Mouse (Mus musculus): ENCODE data around the gene Bhlhb9. TPM values are rescaled to one million over a fixed set of nuclear protein-coding genes. Genes with fewer than 3 reads are reported as not detected.
"Not testable (repeated sequence)": the region's sequence is repeated elsewhere in the genome, so short reads cannot be mapped to it uniquely, and the experiment has no call there.

Bhlhb9 gene
- 5.0 and 5.7 TPM in 2 replicates for polyA plus RNA-seq (2012; ENCODE audit: insufficient read depth, insufficient read length, missing spikeins)

- H3K4me1 ChIP-seq (ENCODE audit: control insufficient read depth, insufficient read depth, insufficient read length, low read length); H3K27ac ChIP-seq (replicated peaks; ENCODE audit: low read depth, low read length): not testable (repeated sequence)
- H3K4me3 ChIP-seq (ENCODE audit: insufficient read depth, low read depth, low read length) = peak within 1 kb of the TSS; percentile 59
Observed at GRCm38 (mm10) chrX:135797212-135797644, at the start of gene Bhlhb9. Bhlhb9 (plus strand) TSS chrX:135797594.

GRCm38 (mm10) chrX:135752832-135753231 is 44.6 kb upstream of the Bhlhb9 start:
- Histone ChIP-seq H3K27ac (replicated peaks; ENCODE audit: low read depth, low read length) (no peak overlapping the region), H3K4me3 (ENCODE audit: insufficient read depth, low read depth, low read length) (no peak overlapping the region), H3K4me1 (ENCODE audit: control insufficient read depth, insufficient read depth, insufficient read length, low read length) (no peaks in the 10 kb centered on the region)

- no peak overlapping the region for H3K27ac ChIP-seq (replicated peaks; ENCODE audit: low read depth, low read length)
- H3K4me1 ChIP-seq (ENCODE audit: control insufficient read depth, insufficient read depth, insufficient read length, low read length) = no peaks in the 10 kb centered on the region
- H3K4me3 ChIP-seq (ENCODE audit: insufficient read depth, low read depth, low read length) = no peak overlapping the region
Observed at GRCm38 (mm10) chrX:135761707-135762106, 35.7 kb upstream of the Bhlhb9 start.

GRCm38 (mm10) chrX:135768043-135768548 is 29.3 kb upstream of the Bhlhb9 start:
- H3K4me3 ChIP-seq (ENCODE audit: insufficient read depth, low read depth, low read length) = no peak overlapping the region
- no peaks in the 10 kb centered on the region for H3K4me1 ChIP-seq (ENCODE audit: control insufficient read depth, insufficient read depth, insufficient read length, low read length)
- no peak overlapping the region for H3K27ac ChIP-seq (replicated peaks; ENCODE audit: low read depth, low read length)

GRCm38 (mm10) chrX:135768565-135768964 is 28.8 kb upstream of the Bhlhb9 start:
- no peaks in the 10 kb centered on the region for H3K4me1 ChIP-seq (ENCODE audit: control insufficient read depth, insufficient read depth, insufficient read length, low read length)
- H3K4me3 ChIP-seq (ENCODE audit: insufficient read depth, low read depth, low read length) = no peak overlapping the region
- no peak overlapping the region for H3K27ac ChIP-seq (replicated peaks; ENCODE audit: low read depth, low read length)

- H3K4me3 ChIP-seq (ENCODE audit: insufficient read depth, low read depth, low read length) = no peak overlapping the region
- H3K4me1 ChIP-seq (ENCODE audit: control insufficient read depth, insufficient read depth, insufficient read length, low read length) = no peaks in the 10 kb centered on the region
- H3K27ac ChIP-seq (replicated peaks; ENCODE audit: low read depth, low read length) = no peak overlapping the region
Observed at GRCm38 (mm10) chrX:135791536-135791935, 5.9 kb upstream of the Bhlhb9 start.

GRCm38 (mm10) chrX:135792326-135792725 is 5.1 kb upstream of the Bhlhb9 start:
- H3K27ac ChIP-seq (replicated peaks; ENCODE audit: low read depth, low read length) = no peak overlapping the region
- no peak overlapping the region for H3K4me3 ChIP-seq (ENCODE audit: insufficient read depth, low read depth, low read length)
- H3K4me1 ChIP-seq (ENCODE audit: control insufficient read depth, insufficient read depth, insufficient read length, low read length) = no peaks in the 10 kb centered on the region

GRCm38 (mm10) chrX:135795591-135796304 is 1.6 kb upstream of the Bhlhb9 start:
- peak overlapping the region; percentile 59 for H3K4me3 ChIP-seq (ENCODE audit: insufficient read depth, low read depth, low read length)
- H3K4me1 ChIP-seq (ENCODE audit: control insufficient read depth, insufficient read depth, insufficient read length, low read length); H3K27ac ChIP-seq (replicated peaks; ENCODE audit: low read depth, low read length): not testable (repeated sequence)

- peak overlapping the region; percentile 59 for H3K4me3 ChIP-seq (ENCODE audit: insufficient read depth, low read depth, low read length)
- H3K27ac ChIP-seq (replicated peaks; ENCODE audit: low read depth, low read length); H3K4me1 ChIP-seq (ENCODE audit: control insufficient read depth, insufficient read depth, insufficient read length, low read length): not testable (repeated sequence)
Observed at GRCm38 (mm10) chrX:135796305-135797211, 836 bp upstream of the Bhlhb9 start.

- Histone ChIP-seq H3K4me1 (ENCODE audit: control insufficient read depth, insufficient read depth, insufficient read length, low read length) (no peaks in the 10 kb centered on the region), H3K27ac (replicated peaks; ENCODE audit: low read depth, low read length) (no peak overlapping the region), H3K4me3 (ENCODE audit: insufficient read depth, low read depth, low read length) (no peak overlapping the region)
Observed at GRCm38 (mm10) chrX:135804149-135804548, 6.8 kb downstream of the Bhlhb9 start.

- Histone ChIP-seq H3K4me3 (ENCODE audit: insufficient read depth, low read depth, low read length) (no peak overlapping the region), H3K4me1 (ENCODE audit: control insufficient read depth, insufficient read depth, insufficient read length, low read length) (no peaks in the 10 kb centered on the region), H3K27ac (replicated peaks; ENCODE audit: low read depth, low read length) (no peak overlapping the region)
Observed at GRCm38 (mm10) chrX:135805780-135806179, 8.4 kb downstream of the Bhlhb9 start.

GRCm38 (mm10) chrX:135835896-135836295 is 38.5 kb downstream of the Bhlhb9 start:
- H3K4me3 ChIP-seq (ENCODE audit: insufficient read depth, low read depth, low read length); H3K4me1 ChIP-seq (ENCODE audit: control insufficient read depth, insufficient read depth, insufficient read length, low read length); H3K27ac ChIP-seq (replicated peaks; ENCODE audit: low read depth, low read length): not testable (repeated sequence)

GRCm38 (mm10) chrX:135837896-135838295 is 40.5 kb downstream of the Bhlhb9 start:
- H3K4me3 ChIP-seq (ENCODE audit: insufficient read depth, low read depth, low read length) = no peak overlapping the region

GRCm38 (mm10) chrX:135838521-135839360 is 41.3 kb downstream of the Bhlhb9 start, which contains the start of gene Gprasp2:
Gprasp2 (plus strand) TSS chrX:135839034.
- not testable (repeated sequence) for H3K4me1 ChIP-seq (ENCODE audit: control insufficient read depth, insufficient read depth, insufficient read length, low read length); H3K4me3 ChIP-seq (ENCODE audit: insufficient read depth, low read depth, low read length); H3K27ac ChIP-seq (replicated peaks; ENCODE audit: low read depth, low read length)

More at GRCm38 (mm10) chrX:135837896-135838295, 40.5 kb downstream of the Bhlhb9 start:
- no peak overlapping the region for H3K27ac ChIP-seq (replicated peaks; ENCODE audit: low read depth, low read length)
- H3K4me1 ChIP-seq (ENCODE audit: control insufficient read depth, insufficient read depth, insufficient read length, low read length) = no peaks in the 10 kb centered on the region

Measured in brown adipose tissue, adult 24 weeks (tissue).